Mouse (Mus musculus): Measurements from ENCODE around the gene Ndufs3. TPM values are rescaled to one million over a fixed set of nuclear protein-coding genes. Genes with fewer than 3 reads are reported as not detected.

The Ndufs3 gene
- 228 and 239 TPM in 2 replicates for polyA plus RNA-seq (2015; fragmentation: Nextera tagmentation; extraction: Ambion mirVana)

DNA sequence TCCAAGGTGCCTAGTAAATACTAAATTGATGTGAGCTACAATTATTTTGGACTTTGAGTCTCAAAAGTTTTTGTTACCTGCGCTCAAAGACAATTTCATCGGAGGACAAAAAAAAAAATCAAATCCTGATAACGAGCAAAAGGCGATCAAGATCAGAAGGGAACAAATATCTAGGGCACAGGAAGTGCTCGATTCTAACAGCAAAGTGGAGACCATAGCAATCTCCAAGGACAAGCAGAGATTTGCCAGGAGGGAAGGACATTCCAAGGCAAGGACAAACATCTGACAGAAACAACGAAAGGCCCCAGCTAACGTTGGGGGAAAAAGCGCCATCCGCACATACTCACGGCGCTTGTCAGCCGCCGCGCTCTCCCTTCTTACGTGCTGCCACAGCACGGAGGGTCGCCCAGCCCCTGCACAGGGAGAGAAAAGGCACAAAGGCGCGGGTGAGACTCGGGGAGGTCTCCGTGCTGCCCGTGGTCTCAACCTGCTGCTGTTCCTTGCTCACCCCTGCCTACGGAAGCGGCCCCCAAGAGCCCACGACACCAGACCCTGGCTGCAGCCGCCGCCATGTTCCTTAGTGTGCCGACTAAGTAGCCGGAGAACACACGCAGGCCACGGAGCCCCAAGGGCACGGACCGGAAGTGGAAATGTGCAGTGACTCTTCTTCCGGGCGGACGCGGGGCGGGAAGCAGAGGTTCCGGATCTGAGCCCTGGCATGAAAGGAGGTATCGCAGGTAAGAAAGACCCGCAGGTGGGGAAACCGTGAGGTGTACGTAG is at the start of gene Ndufs3, which contains the start of gene Kbtbd4:
Ndufs3 (minus strand) TSS at position 752 of the 780 bp plus-strand sequence.
Kbtbd4 (plus strand) TSS at position 665 of the 780 bp plus-strand sequence.
- no peaks in the 10 kb centered on the region for H3K27me3 ChIP-seq (replicated peaks)
- peaks cover 40% of the 10 kb centered on the region for H3K36me3 ChIP-seq
- peak within 1 kb of the TSS; percentile 94 for H3K27ac ChIP-seq (replicated peaks)
- H3K9me3 ChIP-seq (replicated peaks) = no peaks in the 10 kb centered on the region
- peak within 1 kb of the TSS; percentile 75 for H3K4me2 ChIP-seq
- peaks cover 40% of the 10 kb centered on the region for H3K4me1 ChIP-seq
- WGBS = under 1% methylated on average over 43 of the region's 43 CpGs
- peak; percentile 94 for ATAC-seq (ENCODE audit: low FRiP score)
- peak within 1 kb of the TSS; percentile 80 for H3K4me3 ChIP-seq (replicated peaks)
- H3K9ac ChIP-seq (replicated peaks) = peak within 1 kb of the TSS; percentile 73

GRCm38 (mm10) chr2:90953461-90953860 is 48.8 kb upstream of the Ndufs3 start:
- no peak overlapping the region for H3K27ac ChIP-seq (replicated peaks)
- WGBS = 57% methylated on average over 3 of the region's 3 CpGs

DNA sequence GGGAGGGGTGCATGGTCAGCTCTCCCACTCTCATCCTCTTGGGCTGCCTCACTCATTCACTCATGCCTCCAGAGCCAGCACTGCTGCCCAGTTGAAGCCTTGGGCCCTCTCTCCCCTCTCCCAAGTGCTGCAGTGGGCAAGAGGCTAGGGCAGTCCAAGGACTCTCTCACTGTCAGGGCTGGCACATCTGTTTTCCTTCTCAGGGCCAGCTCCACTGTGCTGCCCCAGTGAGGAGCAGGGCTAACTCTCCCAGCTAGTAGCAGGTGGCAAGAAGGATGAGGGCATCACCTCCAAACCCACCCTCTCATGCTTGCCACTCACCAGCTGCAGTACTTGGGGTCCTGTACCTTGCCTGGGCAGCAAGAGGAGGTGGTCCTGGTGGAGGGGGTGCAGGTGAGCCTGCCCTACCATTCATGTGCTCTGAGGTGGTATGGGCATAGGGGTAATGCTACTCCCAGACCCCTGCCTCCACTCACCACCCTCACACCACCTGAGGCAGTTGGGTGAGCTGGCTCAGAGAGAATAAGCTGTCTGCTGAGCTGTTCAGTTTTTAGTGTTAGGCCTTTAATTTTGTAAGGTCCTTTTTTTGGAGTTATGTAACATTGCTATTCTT is 46.1 kb upstream of the Ndufs3 start:
- H3K4me1 ChIP-seq = peaks cover 13% of the 10 kb centered on the region
- H3K27me3 ChIP-seq (replicated peaks) = no peaks in the 10 kb centered on the region
- H3K36me3 ChIP-seq = no peaks in the 10 kb centered on the region
- H3K4me2 ChIP-seq = no peak overlapping the region
- no peak overlapping the region for H3K4me3 ChIP-seq (replicated peaks)
- H3K9me3 ChIP-seq (replicated peaks) = no peaks in the 10 kb centered on the region
- no peak overlapping the region for H3K9ac ChIP-seq (replicated peaks)
- no peak overlapping the region for H3K27ac ChIP-seq (replicated peaks)
- peak; percentile 22; the same call in 1 of the 2 replicates for ATAC-seq (ENCODE audit: low FRiP score)

More at GRCm38 (mm10) chr2:90953461-90953860, 48.8 kb upstream of the Ndufs3 start:
- H3K4me2 ChIP-seq = no peak overlapping the region
- H3K4me3 ChIP-seq (replicated peaks) = no peak overlapping the region
- no peaks in the 10 kb centered on the region for H3K27me3 ChIP-seq (replicated peaks)
- no peak for ATAC-seq (ENCODE audit: low FRiP score)
- H3K36me3 ChIP-seq = no peaks in the 10 kb centered on the region; the same call in 1 of the 2 replicates
- no peaks in the 10 kb centered on the region for H3K9me3 ChIP-seq (replicated peaks)
- no peak overlapping the region for H3K9ac ChIP-seq (replicated peaks)
- H3K4me1 ChIP-seq = peaks cover 13% of the 10 kb centered on the region

DNA sequence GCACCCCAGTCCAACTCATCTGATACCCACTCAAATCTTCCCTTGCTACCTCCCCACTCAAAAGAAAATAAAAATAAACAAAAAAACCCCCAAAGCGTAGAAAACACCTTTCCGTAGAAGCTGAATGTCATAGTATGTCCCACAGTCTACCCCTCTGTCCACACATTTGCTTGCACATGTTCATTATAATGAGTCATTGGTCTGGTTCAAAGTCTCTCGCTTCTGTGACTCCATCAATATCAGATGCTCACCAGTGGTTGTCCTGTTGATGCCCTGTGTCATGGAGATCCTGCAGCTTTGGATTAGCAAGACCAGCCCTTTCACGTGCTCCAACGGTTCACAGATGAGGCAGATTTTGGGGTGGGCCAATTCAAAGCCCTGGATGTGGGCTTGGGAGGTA is 45.5 kb upstream of the Ndufs3 start:
- H3K27me3 ChIP-seq (replicated peaks) = no peaks in the 10 kb centered on the region
- WGBS = 91% methylated on average over 5 of the region's 5 CpGs
- H3K36me3 ChIP-seq = no peaks in the 10 kb centered on the region
- H3K4me3 ChIP-seq (replicated peaks) = no peak overlapping the region
- H3K9me3 ChIP-seq (replicated peaks) = no peaks in the 10 kb centered on the region
- H3K9ac ChIP-seq (replicated peaks) = no peak overlapping the region
- H3K4me1 ChIP-seq = peaks cover 17% of the 10 kb centered on the region
- no peak overlapping the region for H3K27ac ChIP-seq (replicated peaks)
- no peak overlapping the region for H3K4me2 ChIP-seq
- ATAC-seq (ENCODE audit: low FRiP score) = no peak

DNA sequence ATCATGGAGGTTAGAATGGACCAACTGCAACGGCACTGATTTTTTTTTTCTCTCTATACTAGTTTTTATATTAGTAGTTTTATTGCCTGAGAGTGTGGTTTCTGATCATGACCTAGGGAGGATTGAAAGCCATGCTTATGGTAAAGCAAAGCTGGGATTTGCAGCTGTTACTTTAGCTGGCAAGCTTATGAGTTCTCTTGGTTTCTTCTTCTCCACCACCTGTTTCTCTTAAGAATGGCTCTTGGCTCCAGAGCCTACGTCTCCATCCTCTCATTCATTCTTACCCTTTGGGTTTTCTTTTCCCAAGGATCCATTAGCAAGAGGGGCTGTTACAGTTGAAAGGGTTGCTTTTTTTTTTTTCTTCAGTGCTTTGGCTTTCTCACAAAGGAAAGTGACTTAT is 37.1 kb upstream of the Ndufs3 start:
- Histone ChIP-seq H3K4me2 (peak overlapping the region; percentile 70), H3K4me3 (replicated peaks) (peak overlapping the region; percentile 84), H3K27ac (replicated peaks) (no peak overlapping the region), H3K36me3 (no peaks in the 10 kb centered on the region), H3K27me3 (replicated peaks) (no peaks in the 10 kb centered on the region), H3K4me1 (peaks cover 47% of the 10 kb centered on the region), H3K9ac (replicated peaks) (peak overlapping the region; percentile 80; the same call in 1 of the 2 replicates), H3K9me3 (replicated peaks) (no peaks in the 10 kb centered on the region)
- 50% methylated on average over 2 of the region's 2 CpGs for WGBS
- no peak for ATAC-seq (ENCODE audit: low FRiP score)

GRCm38 (mm10) chr2:90940233-90941229 is 35.9 kb upstream of the Ndufs3 start, which contains the start of gene Celf1:
Gene Celf1, plus strand, starts transcription at chr2:90940382.
- Histone ChIP-seq H3K4me2 (peak within 1 kb of the TSS; percentile 70), H3K27ac (replicated peaks) (peak within 1 kb of the TSS; percentile 96), H3K36me3 (no peaks in the 10 kb centered on the region), H3K4me3 (replicated peaks) (peak within 1 kb of the TSS; percentile 84), H3K9ac (replicated peaks) (peak within 1 kb of the TSS; percentile 80), H3K9me3 (replicated peaks) (no peaks in the 10 kb centered on the region), H3K4me1 (peaks cover 45% of the 10 kb centered on the region), H3K27me3 (replicated peaks) (no peaks in the 10 kb centered on the region)
- ATAC-seq (ENCODE audit: low FRiP score) = peak; percentile 96
- WGBS = under 1% methylated on average over 75 of the region's 113 CpGs

DNA sequence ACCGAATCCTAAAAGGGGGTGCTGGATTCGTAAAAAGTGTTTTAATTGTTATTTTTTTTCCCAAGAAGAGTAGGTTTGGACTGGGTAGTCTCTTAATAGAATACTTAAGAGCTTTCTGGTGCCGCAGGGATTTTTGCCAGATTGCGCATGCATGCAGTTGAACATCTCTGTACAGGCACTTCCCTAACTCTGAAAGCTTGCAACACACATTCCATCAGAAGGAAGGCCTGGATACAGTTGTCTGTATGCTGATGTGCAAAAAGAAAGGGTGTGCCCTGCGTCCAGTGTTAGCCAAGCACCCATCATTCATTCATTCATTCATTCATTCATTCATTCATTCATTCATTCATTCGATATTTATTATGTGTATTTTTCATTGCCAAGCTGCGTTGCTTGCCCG is 35.1 kb upstream of the Ndufs3 start:
- Histone ChIP-seq H3K27ac (replicated peaks) (peak overlapping the region; percentile 96), H3K9me3 (replicated peaks) (no peaks in the 10 kb centered on the region), H3K4me2 (peak overlapping the region; percentile 70), H3K4me1 (peaks cover 39% of the 10 kb centered on the region), H3K4me3 (replicated peaks) (peak overlapping the region; percentile 84), H3K36me3 (no peaks in the 10 kb centered on the region), H3K27me3 (replicated peaks) (no peaks in the 10 kb centered on the region), H3K9ac (replicated peaks) (peak overlapping the region; percentile 80)
- WGBS = 36% methylated on average over 8 of the region's 8 CpGs
- peak; percentile 67 for ATAC-seq (ENCODE audit: low FRiP score)

DNA sequence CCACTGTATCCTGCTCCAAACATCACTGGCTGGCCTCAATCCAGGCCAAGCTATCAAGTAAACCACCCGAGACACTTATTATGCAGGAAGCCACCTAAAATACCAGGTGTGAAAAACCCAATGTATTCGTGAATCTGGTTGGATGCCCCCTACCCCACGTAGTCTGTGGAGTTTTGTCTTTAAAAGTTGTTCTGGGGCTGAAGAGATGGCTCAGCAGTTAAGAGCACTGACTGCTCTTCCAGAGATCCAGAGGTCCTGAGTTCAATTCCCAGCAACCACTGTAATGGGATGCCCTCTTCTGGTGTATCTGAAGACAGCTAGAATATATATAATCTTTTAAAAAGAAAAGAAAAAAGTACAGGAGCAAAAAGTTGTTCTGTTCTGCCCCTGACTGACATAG is 33.7 kb upstream of the Ndufs3 start:
- WGBS = 70% methylated on average over 3 of the region's 3 CpGs
- Histone ChIP-seq H3K4me3 (replicated peaks) (no peak overlapping the region), H3K9ac (replicated peaks) (no peak overlapping the region), H3K4me2 (no peak overlapping the region), H3K4me1 (peaks cover 29% of the 10 kb centered on the region), H3K9me3 (replicated peaks) (no peaks in the 10 kb centered on the region), H3K36me3 (no peaks in the 10 kb centered on the region), H3K27ac (replicated peaks) (no peak overlapping the region), H3K27me3 (replicated peaks) (no peaks in the 10 kb centered on the region)
- ATAC-seq (ENCODE audit: low FRiP score) = no peak

GRCm38 (mm10) chr2:90932273-90932672 is 27.6 kb upstream of the Ndufs3 start:
- no peak overlapping the region for H3K27ac ChIP-seq (replicated peaks)
- H3K4me1 ChIP-seq = no peaks in the 10 kb centered on the region
- WGBS = 76% methylated on average over 2 of the region's 2 CpGs
- no peak overlapping the region for H3K4me3 ChIP-seq (replicated peaks)
- no peaks in the 10 kb centered on the region for H3K27me3 ChIP-seq (replicated peaks)
- ATAC-seq (ENCODE audit: low FRiP score) = no peak
- H3K9ac ChIP-seq (replicated peaks) = no peak overlapping the region
- no peaks in the 10 kb centered on the region for H3K9me3 ChIP-seq (replicated peaks)
- no peak overlapping the region for H3K4me2 ChIP-seq
- no peaks in the 10 kb centered on the region for H3K36me3 ChIP-seq

DNA sequence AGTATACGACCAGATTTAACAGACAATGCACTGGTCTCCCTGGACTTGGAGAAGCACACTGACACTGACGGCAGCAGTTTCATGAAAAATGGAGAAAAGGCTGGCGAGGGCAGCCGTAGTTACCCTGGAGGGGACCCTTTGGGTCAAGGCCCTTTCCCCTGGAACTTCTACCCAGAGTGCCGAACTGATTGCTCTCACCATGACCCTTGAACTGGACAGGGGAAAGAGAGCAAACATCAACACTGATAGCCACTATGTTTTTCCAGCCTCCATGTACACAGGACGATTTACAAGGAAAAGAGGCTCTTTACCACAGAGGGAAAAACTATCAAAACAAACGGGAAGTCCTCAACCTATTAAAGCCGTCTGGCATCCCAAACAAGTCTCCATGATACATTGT is 27.2 kb upstream of the Ndufs3 start:
- no peaks in the 10 kb centered on the region for H3K9me3 ChIP-seq (replicated peaks)
- no peak overlapping the region for H3K27ac ChIP-seq (replicated peaks)
- no peaks in the 10 kb centered on the region for H3K36me3 ChIP-seq
- no peak overlapping the region for H3K4me2 ChIP-seq
- ATAC-seq (ENCODE audit: low FRiP score) = no peak
- H3K27me3 ChIP-seq (replicated peaks) = no peaks in the 10 kb centered on the region
- H3K4me3 ChIP-seq (replicated peaks) = no peak overlapping the region
- WGBS = 77% methylated on average over 8 of the region's 8 CpGs
- H3K9ac ChIP-seq (replicated peaks) = no peak overlapping the region
- no peaks in the 10 kb centered on the region for H3K4me1 ChIP-seq

DNA sequence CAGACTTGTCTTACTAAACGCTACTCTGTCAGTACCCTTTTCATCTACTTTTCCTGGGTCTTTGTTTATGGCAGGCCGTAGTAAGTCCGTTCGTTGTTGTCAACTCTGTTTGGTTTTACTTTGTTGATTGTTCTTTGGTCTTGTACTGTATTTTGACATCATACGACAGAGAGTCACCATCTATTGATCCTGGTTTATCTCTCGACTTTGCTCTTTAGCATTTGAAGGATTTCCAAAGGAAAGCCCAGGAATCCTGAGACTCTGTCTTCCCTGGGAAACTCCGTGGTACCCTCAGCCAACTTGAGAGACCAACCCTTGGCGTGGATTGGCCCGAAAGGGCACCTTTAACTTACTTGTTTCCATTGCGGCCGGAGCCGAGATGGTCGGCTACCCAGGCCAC is 23.9 kb upstream of the Ndufs3 start:
- H3K4me3 ChIP-seq (replicated peaks) = no peak overlapping the region
- H3K9ac ChIP-seq (replicated peaks) = no peak overlapping the region
- H3K9me3 ChIP-seq (replicated peaks) = no peaks in the 10 kb centered on the region
- no peak overlapping the region for H3K27ac ChIP-seq (replicated peaks)
- no peak overlapping the region for H3K4me2 ChIP-seq
- 90% methylated on average over 13 of the region's 13 CpGs for WGBS
- no peaks in the 10 kb centered on the region for H3K36me3 ChIP-seq
- no peaks in the 10 kb centered on the region for H3K4me1 ChIP-seq
- no peak for ATAC-seq (ENCODE audit: low FRiP score)
- no peaks in the 10 kb centered on the region for H3K27me3 ChIP-seq (replicated peaks)

Measured in neural tube, embryonic 15.5 days (tissue).